Mouse (Mus musculus) small intestine, adult 2 months (tissue): ENCODE measurements around the gene Tmem260.

Source experiments
- CTCF ChIP-seq: fragments of 200-500 bp; IDR thresholded peaks from 2 replicates; pipeline ENCODE4 v1.5.1; 2012; ENCODE audit warnings: low read depth, mild to moderate bottlenecking, control low read depth, inconsistent platforms, low read length, moderate library complexity, mixed read lengths; ENCODE audit not compliant: insufficient replicate concordance, insufficient read length; ENCODE audit errors: extremely low read depth
- POLR2A ChIP-seq: fragments of 200-500 bp; IDR thresholded peaks from 2 replicates; pipeline ENCODE4 v1.6.1; 2012; ENCODE audit warnings: low read depth, mild to moderate bottlenecking, control low read depth, inconsistent platforms, low read length, moderate library complexity

GRCm38 (mm10) chr14:48417064-48417463, 28.9 kb upstream of the Tmem260 start:
- TF ChIP-seq CTCF (no peak), POLR2A (no peak)
